Mouse (Mus musculus): ENCODE measurements at regions not wholly inside any gene's neighbourhood (a gene's known extent, or its start where the extent isn't known, plus 50 kb on each side); places are given as distances from the start of the nearest gene placed in this dataset.

- TF ChIP-seq CTCF (IDR thresholded peaks at IDR 0.05; ENCODE audit: low read depth, low read length) = no peak
- no peak for TF ChIP-seq POLR2A (IDR thresholded peaks at IDR 0.05; ENCODE audit: extremely low read depth, insufficient read depth, low read length)
Observed at GRCm38 (mm10) chr2:92519396-92519795, 59.1 kb upstream of the Slc35c1 start.
